ENCODE assay signal across 8 mouse cellular contexts in the genomic region with DNA sequence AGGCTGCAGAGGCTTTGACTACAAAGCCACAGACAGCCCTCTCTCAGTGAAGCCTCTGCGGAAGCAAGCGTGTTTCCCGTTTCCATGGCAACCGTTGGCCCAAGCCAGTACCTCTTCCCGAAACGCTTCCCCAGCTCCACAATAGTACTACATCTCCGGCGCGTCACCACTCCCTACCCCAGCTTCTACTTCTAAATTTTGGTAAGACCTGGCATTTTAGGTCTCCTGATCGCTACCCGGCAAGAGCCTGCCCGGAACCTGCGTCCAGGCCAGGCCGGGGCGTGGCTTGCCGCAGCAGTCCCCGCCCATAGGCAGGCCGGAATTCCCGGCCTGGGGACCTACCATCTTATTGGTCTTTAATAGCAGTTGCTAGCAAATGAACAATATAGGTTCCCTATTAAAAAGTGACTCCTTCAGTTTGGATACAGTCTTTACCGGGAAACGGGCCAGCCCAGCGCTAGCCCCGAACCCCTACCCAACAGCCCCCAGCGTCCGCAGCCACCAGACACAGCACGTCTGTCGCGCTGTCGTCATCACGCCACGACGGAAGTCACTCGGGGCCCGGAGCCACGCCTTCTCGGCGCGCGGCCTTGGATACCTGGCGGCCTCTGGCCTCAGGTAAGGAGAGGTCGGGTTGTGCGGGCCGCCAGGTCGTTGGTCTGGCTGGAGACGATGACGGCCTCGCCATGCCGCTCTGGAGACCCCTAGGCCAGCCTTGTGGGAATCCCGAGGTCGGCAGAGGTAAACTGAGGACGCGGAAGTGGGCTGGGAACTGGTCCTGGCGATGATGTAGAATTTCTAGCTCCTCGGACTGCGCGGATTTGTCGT. TPM values are rescaled to one million over a fixed set of nuclear protein-coding genes. Genes with fewer than 3 reads are reported as not detected.
DNase-seq lines count a peak whose midpoint lies in the region; ATAC-seq and TF ChIP-seq lines count a peak whose summit lies in the region.

Gene Ift52 (plus strand): TSS at position 439 of the 828 bp plus-strand sequence.

- peak within 1 kb of the TSS; percentile 64 for H3K27ac ChIP-seq in forebrain, embryonic 16.5 days (ENCODE audit: low read length)
- peak within 1 kb of the TSS; percentile 94 for H3K27ac ChIP-seq in layer of hippocampus, adult 2 months
- peak within 1 kb of the TSS; percentile 80 for H3K27ac ChIP-seq in lung, embryonic 14.5 days (ENCODE audit: low read depth)
- 0 out of 2 replicates have a peak within 1 kb of the TSS, but pooled peaks have one; percentile 35 for H3K27ac ChIP-seq in olfactory bulb, adult 2 months (ENCODE audit: insufficient read depth, low read depth, low read length)
- no peak within 1 kb of the TSS; the same call in 1 of the 2 replicates for H3K27ac ChIP-seq in thymus, adult 2 months (ENCODE audit: control insufficient read depth, insufficient read depth, low read length)

- no peaks in the 10 kb centered on the region for H3K9me3 ChIP-seq in G1E (replicated peaks)
- no peaks in the 10 kb centered on the region for H3K9me3 ChIP-seq in forebrain, embryonic 16.5 days (ENCODE audit: control insufficient read depth, low read length)
- no peaks in the 10 kb centered on the region for H3K9me3 ChIP-seq in lung, embryonic 14.5 days (ENCODE audit: low read depth, low read length)

- peak within 1 kb of the TSS; percentile 93 for H3K4me3 ChIP-seq in G1E (ENCODE audit: low read depth, low read length)
- H3K4me3 ChIP-seq in forebrain, embryonic 16.5 days (replicated peaks; ENCODE audit: low read length): peak within 1 kb of the TSS; percentile 65
- peak within 1 kb of the TSS; percentile 99 for H3K4me3 ChIP-seq in layer of hippocampus, adult 2 months
- peak within 1 kb of the TSS; percentile 89 for H3K4me3 ChIP-seq in lung, embryonic 14.5 days (ENCODE audit: low read depth, low read length)
- H3K4me3 ChIP-seq in olfactory bulb, adult 2 months (ENCODE audit: insufficient read depth, low read depth, low read length): peak within 1 kb of the TSS; percentile 83
- peak within 1 kb of the TSS; percentile 93 for H3K4me3 ChIP-seq in thymus, adult 2 months (ENCODE audit: control insufficient read depth, insufficient read depth, low read length)

- TF ChIP-seq CTCF in G1E (IDR thresholded peaks at IDR 0.05; ENCODE audit: low read depth, low read length): no peak
- TF ChIP-seq CTCF in layer of hippocampus, adult 2 months (conservative IDR thresholded peaks at IDR 0.05): no peak
- no peak for TF ChIP-seq CTCF in lung, embryonic 14.5 days (IDR thresholded peaks at IDR 0.05; ENCODE audit: low read depth)
- TF ChIP-seq CTCF in olfactory bulb, adult 2 months (IDR thresholded peaks at IDR 0.05; ENCODE audit: insufficient read depth, low read depth, low read length): no peak
- TF ChIP-seq CTCF in thymus, adult 2 months (IDR thresholded peaks at IDR 0.05; ENCODE audit: borderline replicate concordance, control insufficient read depth, extremely low read depth, insufficient read depth, low read length, poor library complexity): peak; percentile 6; the same call in 1 of the 2 replicates

- WGBS in forebrain, embryonic 16.5 days: under 1% methylated on average over 57 of the region's 57 CpGs
- WGBS in lung, embryonic 14.5 days: under 1% methylated on average over 57 of the region's 57 CpGs
- WGBS in olfactory bulb, adult 2 months: under 1% methylated on average over 57 of the region's 57 CpGs
- under 1% methylated on average over 57 of the region's 57 CpGs for WGBS in thymus, adult 2 months

- DNase-seq in G1E (ENCODE audit: low spot score): peak; percentile 75
- DNase-seq in cerebellum, adult 18-20 months: peak; percentile 93 to 96
- peak; percentile 94 to 95 for DNase-seq in heart, postnatal 36 days
- DNase-seq in layer of hippocampus, adult 2 months (ENCODE audit: low spot score in 2 of 2): peak; percentile 90 to 94
- peak; percentile 95 for DNase-seq in lung, embryonic 14.5 days
- DNase-seq in thymus, adult 2 months: peak; percentile 93

- TF ChIP-seq POLR2A in olfactory bulb, adult 2 months (IDR thresholded peaks at IDR 0.05; ENCODE audit: insufficient read depth, low read depth, low read length): peak; percentile 70
- TF ChIP-seq POLR2A in thymus, adult 2 months (IDR thresholded peaks at IDR 0.05; ENCODE audit: control insufficient read depth, extremely low read depth, insufficient read depth, low read length, poor library complexity): 0 out of 2 replicates have a peak, but pooled peaks have one; percentile 47

- 0 out of 2 replicates have a peak, but pooled peaks cover 2% of the 10 kb centered on the region for H3K27me3 ChIP-seq in G1E (ENCODE audit: insufficient read depth, low read length)
- H3K27me3 ChIP-seq in forebrain, embryonic 16.5 days (replicated peaks; ENCODE audit: control insufficient read depth, insufficient read depth, low read length): 0 out of 2 replicates have a peak, but pooled peaks cover 2% of the 10 kb centered on the region
- no peaks in the 10 kb centered on the region for H3K27me3 ChIP-seq in lung, embryonic 14.5 days (ENCODE audit: insufficient read depth, low read length)
- no peaks in the 10 kb centered on the region for H3K27me3 ChIP-seq in thymus, adult 2 months (ENCODE audit: control insufficient read depth, insufficient read depth, low read length)

- H3K4me2 ChIP-seq in forebrain, embryonic 16.5 days (ENCODE audit: low read length): peak within 1 kb of the TSS; percentile 62
- H3K4me2 ChIP-seq in lung, embryonic 14.5 days: peak within 1 kb of the TSS; percentile 60

- intact Hi-C loops in heart, postnatal 36 days (cut with DNase I): loop anchor here (2.0 kb wide), 1 partner anchor 86 kb away; the partner anchor contains the start of gene Srsf6

- H3K9ac ChIP-seq in forebrain, embryonic 16.5 days (replicated peaks; ENCODE audit: low read depth, low read length): peak within 1 kb of the TSS; percentile 70
- peak within 1 kb of the TSS; percentile 80 for H3K9ac ChIP-seq in lung, embryonic 14.5 days

- H3K36me3 ChIP-seq in G1E (replicated peaks): peaks cover 18% of the 10 kb centered on the region
- no peaks in the 10 kb centered on the region for H3K36me3 ChIP-seq in forebrain, embryonic 16.5 days (ENCODE audit: control insufficient read depth, insufficient read depth)
- H3K36me3 ChIP-seq in lung, embryonic 14.5 days (ENCODE audit: insufficient read depth): no peaks in the 10 kb centered on the region
- no peaks in the 10 kb centered on the region for H3K36me3 ChIP-seq in thymus, adult 2 months (ENCODE audit: control insufficient read depth, insufficient read depth, low read length)

- peak; percentile 85 for ATAC-seq in G1E (ENCODE audit: extremely low read depth, insufficient number of reproducible peaks, low FRiP score, poor library complexity, severe bottlenecking)
- peak; percentile 96 for ATAC-seq in forebrain, embryonic 16.5 days
- ATAC-seq in lung, embryonic 14.5 days (ENCODE audit: insufficient read depth): peak; percentile 96

- H3K4me1 ChIP-seq in G1E (ENCODE audit: insufficient read depth, low read depth, low read length): peaks cover 14% of the 10 kb centered on the region
- H3K4me1 ChIP-seq in forebrain, embryonic 16.5 days (replicated peaks; ENCODE audit: control insufficient read depth, insufficient read depth, low read length): peaks cover 11% of the 10 kb centered on the region
- 0 out of 2 replicates have a peak, but pooled peaks cover 4% of the 10 kb centered on the region for H3K4me1 ChIP-seq in lung, embryonic 14.5 days (ENCODE audit: insufficient read depth)
- no peaks in the 10 kb centered on the region; the same call in 1 of the 2 replicates for H3K4me1 ChIP-seq in olfactory bulb, adult 2 months (ENCODE audit: control insufficient read depth, insufficient read depth, low read length)
- H3K4me1 ChIP-seq in thymus, adult 2 months (replicated peaks; ENCODE audit: control insufficient read depth, insufficient read depth, low read length): 0 out of 2 replicates have a peak, but pooled peaks cover 2% of the 10 kb centered on the region

RNA-seq across cellular contexts. Expression of gene Ift52, which starts in this region (rescaled TPM):
- total RNA-seq in G1E (2014; fragmentation: Nextera tagmentation): 40.9 and 43.8 TPM in 2 replicates
- total RNA-seq in G1E (2017): 23.9 and 27.8 TPM in 2 replicates
- polyA plus RNA-seq in G1E (2012): 4.6 and 6.4 TPM in 2 replicates
- 38.0 and 38.1 TPM in 2 replicates for polyA plus RNA-seq in forebrain, embryonic 16.5 days (2015; fragmentation: Nextera tagmentation; extraction: Ambion mirVana)
- 10 to 100 TPM; 21.0 to 22.2 TPM for total RNA-seq in heart, postnatal 36 days (2021)
- total RNA-seq in layer of hippocampus, adult 2 months (2021): 10 to 100 TPM; 28.4 to 31.3 TPM
- polyA plus RNA-seq in lung, embryonic 14.5 days (2014; fragmentation: Nextera tagmentation; extraction: Ambion mirVana): 47.4 and 49.0 TPM in 2 replicates
- polyA plus RNA-seq in olfactory bulb, adult 2 months (2012; ENCODE audit: insufficient read depth, insufficient read length, low replicate concordance, missing spikeins): not detected in 2 replicates
- polyA plus RNA-seq in thymus, adult 2 months (2012; rRNA removed): 27.2 and 28.9 TPM in 2 replicates
